Mouse (Mus musculus) megakaryocyte, embryonic 14.5 days (primary cell): Measurements from ENCODE around the gene Aldh3a2.

ENCODE experiments used
- FLI1 ChIP-seq: IDR thresholded peaks from 2 replicates; pipeline ENCODE4 v1.6.1; 2012; ENCODE audit warnings: low read length, inconsistent platforms, mixed read lengths
- GATA1 ChIP-seq: IDR thresholded peaks from 3 replicates; pipeline ENCODE4 v1.6.1; 2012; ENCODE audit warnings: mixed read lengths, low read length, inconsistent platforms, borderline replicate concordance

DNA sequence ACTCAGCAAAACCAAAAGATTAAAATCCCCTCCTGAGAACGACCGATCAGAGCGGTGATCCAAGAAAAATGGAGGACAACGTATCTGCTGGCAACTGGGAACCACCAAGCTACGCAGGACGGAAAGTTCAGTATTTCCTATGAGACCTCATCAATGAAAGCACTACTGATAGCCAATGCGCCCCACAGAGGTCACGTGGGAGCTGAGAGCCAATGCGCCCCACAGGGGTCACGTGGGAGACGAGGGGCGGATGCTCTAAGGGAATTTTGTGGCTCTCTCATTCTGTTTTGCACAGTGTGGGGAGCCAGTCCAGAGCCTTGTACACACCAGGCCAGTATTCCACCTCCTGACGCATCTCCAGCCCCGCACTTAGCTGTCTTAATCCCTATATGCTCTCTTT lies 4.7 kb downstream of the Aldh3a2 start:
- TF ChIP-seq GATA1, result no peak
- TF ChIP-seq FLI1, result no peak
